Mouse (Mus musculus): ENCODE data around the gene Nccrp1.
A peak's percentile ranks its signal among the peaks of the same experiment; 100 is the strongest.
"Not testable (repeated sequence)": the region's sequence is repeated elsewhere in the genome, so short reads cannot be mapped to it uniquely, and the experiment has no call there.

The Nccrp1 gene

GRCm38 (mm10) chr7:28570291-28570981 is 23.4 kb upstream of the Nccrp1 start:
- peak; percentile 52 for DNase-seq (ENCODE audit: low spot score)

DNA sequence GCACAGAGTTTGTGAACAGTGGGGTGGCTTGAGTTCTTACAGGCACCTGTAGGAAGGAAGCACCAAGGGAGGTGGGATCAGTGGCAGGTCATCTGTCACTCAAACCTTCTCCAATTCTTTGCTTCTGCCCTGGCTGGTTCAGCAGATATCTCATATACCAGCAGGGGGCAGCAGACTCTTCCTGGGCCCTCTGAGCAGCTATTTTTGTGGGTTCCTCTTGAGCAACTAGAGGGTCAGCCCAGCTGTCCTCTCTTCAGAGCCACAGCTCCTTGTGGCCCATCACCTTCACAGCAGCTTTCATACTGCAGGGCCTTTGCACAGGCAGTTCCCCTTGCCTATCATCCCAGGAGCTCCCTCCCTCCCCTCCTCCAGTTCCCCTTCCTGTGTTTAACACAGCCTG is 21.2 kb upstream of the Nccrp1 start:
- peak; percentile 64 for DNase-seq (ENCODE audit: low spot score)

GRCm38 (mm10) chr7:28567539-28567938 is 20.5 kb upstream of the Nccrp1 start:
- no peak for DNase-seq (ENCODE audit: low spot score)

DNA sequence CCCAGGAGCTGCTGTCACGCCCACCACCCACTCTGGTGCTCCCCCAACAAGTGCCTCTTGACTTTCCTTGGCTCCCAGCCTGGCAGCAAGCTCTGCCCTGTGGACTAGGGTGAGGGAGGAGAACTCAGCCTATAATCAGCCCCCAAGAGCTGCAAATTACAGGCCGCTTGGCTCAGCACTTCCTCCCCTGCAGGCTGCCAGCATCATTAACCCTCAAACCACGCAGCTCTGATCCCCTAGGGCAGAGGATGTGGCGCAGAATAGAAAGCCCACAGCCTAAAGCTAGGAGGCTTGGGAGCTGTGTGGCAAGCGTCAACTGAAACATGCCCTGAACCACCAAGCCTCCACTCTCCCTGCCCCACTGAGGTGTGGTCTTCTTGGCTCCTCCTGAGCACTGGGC is 18.4 kb upstream of the Nccrp1 start:
- DNase-seq (ENCODE audit: low spot score), result no peak

DNA sequence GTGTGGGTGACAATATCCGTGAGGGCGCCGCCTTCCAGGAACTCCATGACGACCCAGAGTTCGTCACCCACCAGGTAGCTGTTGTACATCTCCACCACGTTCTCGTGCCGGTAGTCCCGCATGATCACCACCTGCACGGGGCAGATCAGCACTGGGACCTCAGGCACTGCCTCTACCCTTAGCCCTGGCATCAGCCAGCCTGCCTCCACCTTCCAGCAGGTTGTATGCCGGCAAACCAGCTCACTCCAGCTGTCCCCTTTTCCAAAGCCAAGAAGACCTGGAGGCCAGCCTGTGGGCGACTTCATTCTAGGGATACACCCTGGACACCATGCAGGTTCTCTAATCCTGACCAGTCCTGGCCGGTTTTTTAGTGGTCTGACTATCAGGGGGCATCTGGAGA is 15.9 kb upstream of the Nccrp1 start:
- no peak for DNase-seq (ENCODE audit: low spot score)

DNA sequence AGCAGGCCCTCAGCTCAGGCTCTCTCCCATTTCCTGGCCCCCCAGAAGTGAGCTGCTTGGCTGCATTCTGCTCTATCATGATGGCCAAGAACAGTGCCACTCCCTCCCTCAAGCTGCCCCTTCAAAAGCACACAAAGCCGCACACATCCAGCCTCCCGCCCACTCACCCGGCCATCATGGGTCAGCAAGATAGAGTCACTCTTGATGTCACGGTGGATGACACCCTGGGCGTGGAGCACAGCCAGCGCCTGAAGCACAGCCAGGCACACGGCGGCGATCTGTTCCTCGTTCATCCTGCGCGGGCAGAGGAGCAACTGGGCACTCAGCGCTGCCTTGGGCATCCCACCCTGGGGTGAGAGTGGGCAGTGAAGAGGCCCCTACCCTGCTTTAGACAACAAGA is 15.3 kb upstream of the Nccrp1 start:
- no peak for DNase-seq (ENCODE audit: low spot score)

GRCm38 (mm10) chr7:28561967-28562366 is 14.9 kb upstream of the Nccrp1 start:
- DNase-seq (ENCODE audit: low spot score), result no peak

GRCm38 (mm10) chr7:28560856-28561255 is 13.8 kb upstream of the Nccrp1 start:
- no peak for DNase-seq (ENCODE audit: low spot score)

DNA sequence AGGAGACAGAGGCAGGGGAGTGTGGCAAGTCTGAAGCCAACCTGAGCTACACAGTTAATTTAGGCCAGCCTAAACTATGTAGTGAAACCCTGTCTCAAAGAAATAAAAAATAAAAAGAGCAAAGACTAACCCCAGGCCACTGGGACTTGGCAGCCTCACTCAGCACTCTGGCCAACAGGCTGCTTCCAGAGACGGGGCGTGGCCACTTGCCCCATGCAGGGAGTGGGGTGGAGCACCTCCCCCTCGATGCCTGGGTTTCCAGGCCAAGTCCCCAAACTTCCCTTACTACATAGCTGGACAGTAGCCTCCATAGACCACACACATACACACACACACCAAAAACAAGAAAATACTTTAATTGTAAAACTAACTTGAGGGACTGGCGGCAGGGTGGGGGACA is 11.4 kb upstream of the Nccrp1 start:
- no peak for DNase-seq (ENCODE audit: low spot score)

DNA sequence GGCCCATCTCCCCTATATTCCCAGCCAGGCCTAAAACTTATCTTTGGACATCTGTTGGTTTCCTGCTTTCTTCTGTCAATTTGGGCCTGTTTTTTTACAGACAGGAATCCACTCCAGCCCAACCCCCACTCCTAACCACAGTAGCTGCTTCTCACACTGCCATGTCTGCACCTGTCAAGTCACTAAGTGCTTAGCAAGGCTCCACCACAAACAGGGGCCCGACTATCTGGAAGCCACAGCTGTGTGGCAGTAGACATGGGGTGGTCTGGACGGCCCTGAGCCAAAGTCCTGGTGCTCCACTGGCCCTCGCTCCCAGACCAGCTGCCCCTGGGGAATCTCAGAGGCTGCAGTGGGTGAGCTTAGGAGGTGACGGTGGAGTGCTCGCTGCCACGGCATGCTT is 10.7 kb upstream of the Nccrp1 start:
- DNase-seq (ENCODE audit: low spot score), result no peak

DNA sequence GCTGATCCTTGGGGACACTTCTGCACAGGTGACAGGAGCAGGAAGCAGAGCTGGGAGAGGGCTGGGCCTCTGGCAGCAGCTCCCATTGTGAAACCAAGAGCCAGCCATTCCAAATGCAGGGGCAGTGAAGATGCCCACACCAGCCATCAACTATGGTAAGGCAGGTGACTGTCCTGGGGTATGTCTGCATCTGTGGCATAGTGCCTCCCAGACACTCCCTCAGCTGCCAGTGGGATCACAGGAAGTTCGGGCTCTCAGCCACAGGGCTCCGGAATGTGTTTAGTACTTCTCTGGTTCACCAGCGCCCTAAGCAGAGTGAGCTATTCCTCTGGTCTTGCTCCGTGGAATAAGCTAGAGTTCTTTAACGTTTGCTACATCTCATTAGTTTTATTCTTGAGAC is 10.0 kb upstream of the Nccrp1 start:
- DNase-seq (ENCODE audit: low spot score), result no peak

DNA sequence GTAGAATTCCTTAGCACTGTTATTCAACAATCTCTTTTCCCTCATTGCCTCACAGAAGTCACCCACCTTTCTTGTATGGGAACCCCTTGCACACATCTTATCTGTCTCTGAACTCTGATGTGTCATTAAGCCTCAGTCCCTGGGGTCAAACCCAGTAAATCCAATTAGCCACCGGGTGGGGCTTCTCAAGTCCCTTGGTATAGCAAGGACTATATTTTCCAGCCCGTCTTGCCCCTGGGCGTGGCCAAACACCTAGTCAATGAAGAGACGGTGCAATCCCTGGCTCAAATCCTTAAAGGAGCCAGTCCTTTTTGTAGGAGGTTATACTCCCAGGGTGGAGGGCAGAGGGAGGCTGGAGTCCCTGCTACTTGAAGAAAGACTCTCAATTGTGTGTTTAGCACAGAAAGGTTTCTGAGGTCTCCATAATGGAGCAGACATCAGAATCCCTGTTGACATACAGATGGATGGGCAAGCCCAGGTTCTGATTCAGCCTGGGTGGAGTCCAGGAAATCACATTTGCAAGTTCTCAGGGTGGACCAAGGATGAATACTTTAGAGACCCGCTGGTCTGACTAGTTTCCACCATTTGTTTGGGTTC is 9.0 kb upstream of the Nccrp1 start:
- DNase-seq (ENCODE audit: low spot score), result no peak

DNA sequence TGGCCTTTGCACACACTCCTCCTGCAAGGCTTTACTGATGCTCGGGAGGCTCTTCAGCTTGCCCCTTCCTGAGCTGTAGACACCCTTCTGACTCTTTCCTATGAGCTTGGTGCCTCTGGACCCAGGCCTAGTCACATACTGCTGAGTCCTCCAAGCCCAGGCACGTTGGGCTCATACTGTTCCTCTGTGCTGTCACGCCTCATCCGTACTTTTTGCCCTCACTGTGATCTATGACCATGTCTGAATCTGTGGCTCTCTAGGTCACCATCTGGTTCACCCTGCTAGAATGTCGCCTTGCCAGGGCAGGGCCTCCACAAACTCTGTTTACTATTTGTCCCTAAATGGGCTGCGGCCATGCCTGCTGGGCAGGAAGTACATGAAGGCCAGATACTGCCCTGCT is 6.0 kb upstream of the Nccrp1 start:
- DNase-seq (ENCODE audit: low spot score), result no peak

GRCm38 (mm10) chr7:28547628-28548027 is 574 bp upstream of the Nccrp1 start:
- no peak for DNase-seq (ENCODE audit: low spot score)

DNA sequence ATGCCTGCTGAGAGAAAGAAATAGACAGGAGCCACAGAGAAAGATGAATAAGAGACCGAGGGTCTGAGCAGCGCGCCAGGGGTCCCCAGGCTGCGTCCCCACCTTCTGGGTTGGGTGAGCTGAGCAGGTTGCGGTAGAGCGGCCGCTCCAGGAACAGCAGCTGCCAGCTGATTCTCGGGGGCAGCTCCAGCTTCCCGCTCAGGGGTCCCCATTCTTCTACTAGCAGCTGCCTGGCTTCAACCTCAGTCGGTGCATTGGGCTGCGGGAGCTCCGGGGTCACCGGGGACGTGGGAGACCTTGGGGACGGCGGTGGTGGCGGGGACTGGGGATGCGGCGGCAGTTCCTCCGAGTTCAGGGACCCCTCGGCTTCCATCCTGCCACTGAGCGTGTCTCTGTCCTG is 405 bp downstream of the Nccrp1 start:
- no peak for DNase-seq (ENCODE audit: low spot score)

- DNase-seq (ENCODE audit: low spot score), result no peak
These were observed 1.2 kb downstream of the Nccrp1 start for GRCm38 (mm10) chr7:28545891-28546210.

GRCm38 (mm10) chr7:28545048-28545890 is 1.8 kb downstream of the Nccrp1 start:
- peak; percentile 72 for DNase-seq (ENCODE audit: low spot score)

- peak; percentile 68 for DNase-seq (ENCODE audit: low spot score)
These were observed 2.9 kb downstream of the Nccrp1 start for GRCm38 (mm10) chr7:28544051-28544601.

- DNase-seq (ENCODE audit: low spot score), result no peak
These were observed 6.5 kb downstream of the Nccrp1 start, which contains the start of gene Sycn for GRCm38 (mm10) chr7:28540526-28540925. Gene Sycn (plus strand): TSS chr7:28540885.

DNA sequence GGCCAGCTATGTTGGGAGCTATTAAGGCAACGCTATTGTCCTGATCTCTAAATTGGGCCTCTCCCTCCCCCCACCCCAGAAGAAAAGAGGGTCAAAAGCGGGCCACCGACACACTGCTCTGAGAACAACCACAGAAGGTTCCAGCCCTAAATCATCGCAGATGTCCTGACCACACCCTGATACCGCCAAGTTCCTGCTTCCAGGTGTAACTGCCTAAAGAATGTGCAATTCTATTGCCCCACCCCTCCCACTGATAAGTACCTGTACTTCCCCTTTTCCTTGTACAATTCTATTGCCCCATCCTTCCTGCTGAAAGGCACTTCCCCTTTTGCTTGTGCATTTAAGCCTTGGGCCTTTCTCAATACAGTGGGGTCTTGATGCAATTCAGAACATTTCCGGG is 8.2 kb downstream of the Nccrp1 start:
- DNase-seq (ENCODE audit: low spot score), result not testable (repeated sequence)

GRCm38 (mm10) chr7:28532005-28532404 is 15.0 kb downstream of the Nccrp1 start:
- DNase-seq (ENCODE audit: low spot score), result no peak

DNA sequence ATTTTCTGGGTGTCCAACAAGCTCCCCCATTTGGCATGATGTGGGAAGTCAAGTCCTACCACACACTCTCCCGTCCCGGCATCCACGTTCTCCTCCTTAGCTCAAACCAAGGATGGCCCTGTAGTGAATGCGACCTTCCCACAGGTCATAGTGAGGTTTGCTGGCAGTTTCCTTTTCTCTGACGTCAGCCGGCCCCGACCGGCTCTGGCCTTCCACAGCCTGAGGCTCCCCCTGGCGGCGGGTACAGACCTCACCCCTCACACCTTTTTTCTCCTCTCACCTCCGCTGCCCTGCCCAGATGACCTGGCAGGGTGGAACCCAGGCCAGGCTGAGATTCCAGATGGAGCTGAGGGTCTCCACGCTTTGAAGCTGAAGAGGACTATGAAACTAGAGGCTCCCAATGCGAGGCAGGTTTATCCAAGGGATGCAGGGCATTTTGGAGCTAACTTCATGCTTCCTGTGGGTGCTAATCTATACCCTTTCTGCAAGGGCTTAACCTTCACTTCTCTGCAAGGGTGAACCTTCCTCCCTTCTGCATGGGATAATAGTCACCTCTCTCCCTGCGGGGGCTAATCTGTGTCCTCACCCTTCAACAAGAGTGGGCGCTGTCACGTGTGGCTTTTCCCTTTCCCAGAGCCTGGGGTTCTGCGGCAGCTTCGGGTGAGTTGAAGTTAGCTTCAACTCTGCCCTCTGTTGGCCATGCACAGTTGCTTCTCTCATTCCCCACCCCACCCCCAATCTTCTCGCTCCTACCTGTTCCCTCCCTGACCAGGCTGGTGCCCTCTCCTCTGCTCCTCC is 18.9 kb downstream of the Nccrp1 start:
- DNase-seq (ENCODE audit: low spot score), result peak; percentile 80
